Mouse (Mus musculus): ENCODE data around the gene Cfap77. TPM values are rescaled to one million over a fixed set of nuclear protein-coding genes. Genes with fewer than 3 reads are reported as not detected.

Gene Cfap77
- total RNA-seq, 2 experiments from 2014 or later: not detected

- DNase-seq: no peak
Observed at GRCm38 (mm10) chr2:29051932-29052331, 2.9 kb downstream of the Cfap77 start.

GRCm38 (mm10) chr2:29046151-29046550 lies 8.7 kb downstream of the Cfap77 start:
- no peak for DNase-seq

- no peak for DNase-seq
Observed at GRCm38 (mm10) chr2:29042124-29042523, 12.7 kb downstream of the Cfap77 start.

- no peak for DNase-seq
Observed at GRCm38 (mm10) chr2:29041477-29041768, 13.4 kb downstream of the Cfap77 start.

- DNase-seq: no peak
Observed at GRCm38 (mm10) chr2:29040594-29041476, 14.0 kb downstream of the Cfap77 start.

GRCm38 (mm10) chr2:29039741-29040140 lies 15.1 kb downstream of the Cfap77 start:
- no peak for DNase-seq

- no peak for DNase-seq
Observed at GRCm38 (mm10) chr2:29035698-29036097, 19.2 kb downstream of the Cfap77 start.

GRCm38 (mm10) chr2:29034542-29035475 lies 20.1 kb downstream of the Cfap77 start:
- no peak for DNase-seq

- no peak for DNase-seq
Observed at GRCm38 (mm10) chr2:29031951-29032350, 22.9 kb downstream of the Cfap77 start.

GRCm38 (mm10) chr2:29030048-29030734 lies 24.7 kb downstream of the Cfap77 start:
- no peak for DNase-seq

- no peak for DNase-seq
Observed at GRCm38 (mm10) chr2:29025284-29025683, 29.6 kb downstream of the Cfap77 start.

- no peak for DNase-seq
Observed at GRCm38 (mm10) chr2:29023001-29023400, 31.9 kb downstream of the Cfap77 start.

GRCm38 (mm10) chr2:29021025-29021424 lies 33.8 kb downstream of the Cfap77 start:
- no peak for DNase-seq

- DNase-seq: no peak
Observed at GRCm38 (mm10) chr2:29018680-29019079, 36.2 kb downstream of the Cfap77 start.

GRCm38 (mm10) chr2:29016599-29017587 lies 38.0 kb downstream of the Cfap77 start:
- DNase-seq: no peak

GRCm38 (mm10) chr2:29012523-29012922 lies 42.3 kb downstream of the Cfap77 start:
- no peak for DNase-seq

GRCm38 (mm10) chr2:29007656-29008055 lies 47.2 kb downstream of the Cfap77 start:
- no peak for DNase-seq

GRCm38 (mm10) chr2:29006455-29007034 lies 48.3 kb downstream of the Cfap77 start:
- DNase-seq: no peak

GRCm38 (mm10) chr2:29004037-29004436 lies 50.8 kb downstream of the Cfap77 start:
- DNase-seq: no peak

GRCm38 (mm10) chr2:28998246-28998645 lies 56.6 kb downstream of the Cfap77 start:
- no peak for DNase-seq

Measured in gastrocnemius, postnatal 25 days (tissue).